Mouse (Mus musculus) mouse embryonic stem cell (cell line): ENCODE results near the gene Slc17a2.

Source experiments
- in situ Hi-C, 2 experiments: fragments of 300-500 bp; cut with MboI; formaldehyde crosslinking; loops; 1 replicate in 1 of 2; 3 replicates in 1 of 2; pipeline ENCODE4 v1.14.3; 2019 to 2020; ENCODE audit warnings: low sequenced_read_pairs in 2 of 2, low pct_unique_long_range_greater_than_20kb in 1 of 2, mixed read lengths in 1 of 2; ENCODE audit not compliant: unreplicated experiment in 1 of 2

The Slc17a2 gene

GRCm38 (mm10) chr13:23772561-23773313 is 34.1 kb upstream of the Slc17a2 start:
- in situ Hi-C loops, result no loop called here

GRCm38 (mm10) chr13:23778339-23778738 is 28.5 kb upstream of the Slc17a2 start:
- in situ Hi-C loops, result no loop called here

- in situ Hi-C loops, result no loop called here
Measured at GRCm38 (mm10) chr13:23779025-23779424, 27.8 kb upstream of the Slc17a2 start.

- in situ Hi-C loops, result no loop called here
Measured at GRCm38 (mm10) chr13:23792520-23792919, 14.3 kb upstream of the Slc17a2 start.

GRCm38 (mm10) chr13:23799405-23799804 is 7.4 kb upstream of the Slc17a2 start:
- in situ Hi-C loops, result no loop called here

GRCm38 (mm10) chr13:23804532-23804931 is 2.3 kb upstream of the Slc17a2 start:
- in situ Hi-C loops, result no loop called here

- in situ Hi-C loops, result no loop called here
Measured at GRCm38 (mm10) chr13:23816148-23816547, 9.4 kb downstream of the Slc17a2 start.

- in situ Hi-C loops, result no loop called here
Measured at GRCm38 (mm10) chr13:23820179-23820940, 13.6 kb downstream of the Slc17a2 start.

- in situ Hi-C loops, result no loop called here
Measured at GRCm38 (mm10) chr13:23822213-23822612, 15.4 kb downstream of the Slc17a2 start.

GRCm38 (mm10) chr13:23826606-23827005 is 19.8 kb downstream of the Slc17a2 start:
- in situ Hi-C loops, result loop anchor here (25.0 kb wide), 2 partner anchors 361 to 461 kb away; partner anchors contain the start of gene Carmil1 (in 1 of the 2)

GRCm38 (mm10) chr13:23833053-23833452 is 26.3 kb downstream of the Slc17a2 start:
- in situ Hi-C loops, result loop anchor here (25.0 kb wide), 2 partner anchors 354 to 454 kb away; partner anchors contain the start of gene Carmil1 (in 1 of the 2)

GRCm38 (mm10) chr13:23834836-23835235 is 28.0 kb downstream of the Slc17a2 start:
- in situ Hi-C loops, result loop anchor here (25.0 kb wide), 2 partner anchors 352 to 452 kb away; partner anchors contain the start of gene Carmil1 (in 1 of the 2)

GRCm38 (mm10) chr13:23836630-23837029 is 29.8 kb downstream of the Slc17a2 start:
- in situ Hi-C loops, result loop anchor here (25.0 kb wide), 2 partner anchors 351 to 451 kb away; partner anchors contain the start of gene Carmil1 (in 1 of the 2)

- in situ Hi-C loops, result loop anchor here (25.0 kb wide), 2 partner anchors 348 to 448 kb away; partner anchors contain the start of gene Carmil1 (in 1 of the 2)
Measured at GRCm38 (mm10) chr13:23839308-23839707, 32.5 kb downstream of the Slc17a2 start, which contains the start of gene Slc17a3. Gene Slc17a3, plus strand, starts transcription at chr13:23839434.

- in situ Hi-C loops, result loop anchor here (25.0 kb wide), 2 partner anchors 341 to 441 kb away; partner anchors contain the start of gene Carmil1 (in 1 of the 2)
Measured at GRCm38 (mm10) chr13:23845851-23846250, 39.1 kb downstream of the Slc17a2 start.

GRCm38 (mm10) chr13:23849299-23849698 is 42.5 kb downstream of the Slc17a2 start:
- in situ Hi-C loops, result loop anchor here (25.0 kb wide), 2 partner anchors 338 to 438 kb away; partner anchors contain the start of gene Carmil1 (in 1 of the 2)

GRCm38 (mm10) chr13:23856401-23856800 is 49.6 kb downstream of the Slc17a2 start:
- in situ Hi-C loops, result no loop called here

- in situ Hi-C loops, result no loop called here
Measured at GRCm38 (mm10) chr13:23861815-23862214, 55.0 kb downstream of the Slc17a2 start.

GRCm38 (mm10) chr13:23864711-23865110 is 57.9 kb downstream of the Slc17a2 start:
- in situ Hi-C loops, result no loop called here
